Mouse (Mus musculus): ENCODE measurements around the gene Sema4d.

The Sema4d gene

GRCm38 (mm10) chr13:51731474-51731873, 62.1 kb downstream of the Sema4d start:
- in situ Hi-C loops (cut with MboI, MseI), result no loop called here

GRCm38 (mm10) chr13:51729887-51730361, 63.6 kb downstream of the Sema4d start:
- in situ Hi-C loops (cut with MboI, MseI), result loop anchor here (5.0 kb wide), 2 partner anchors 52 to 82 kb away; no protein-coding TSS in a partner anchor

- in situ Hi-C loops (cut with MboI, MseI), result loop anchor here (5.0 kb wide), 2 partner anchors 55 to 85 kb away; no protein-coding TSS in a partner anchor
Measured at GRCm38 (mm10) chr13:51727364-51727763, 66.2 kb downstream of the Sema4d start.

GRCm38 (mm10) chr13:51725926-51726574, 67.5 kb downstream of the Sema4d start:
- in situ Hi-C loops (cut with MboI, MseI), result loop anchor here (5.0 kb wide), 2 partner anchors 56 to 86 kb away; no protein-coding TSS in a partner anchor

GRCm38 (mm10) chr13:51725446-51725845, 68.1 kb downstream of the Sema4d start:
- in situ Hi-C loops (cut with MboI, MseI), result loop anchor here (5.0 kb wide), 2 partner anchors 57 to 87 kb away; no protein-coding TSS in a partner anchor

- in situ Hi-C loops (cut with MboI, MseI), result no loop called here
Measured at GRCm38 (mm10) chr13:51724566-51724965, 69.0 kb downstream of the Sema4d start.

GRCm38 (mm10) chr13:51723114-51723513, 70.4 kb downstream of the Sema4d start:
- in situ Hi-C loops (cut with MboI, MseI), result no loop called here

GRCm38 (mm10) chr13:51720556-51720955, 73.0 kb downstream of the Sema4d start:
- in situ Hi-C loops (cut with MboI, MseI), result no loop called here

- in situ Hi-C loops (cut with MboI, MseI), result no loop called here
Measured at GRCm38 (mm10) chr13:51719256-51719655, 74.3 kb downstream of the Sema4d start.

GRCm38 (mm10) chr13:51716350-51717263, 76.9 kb downstream of the Sema4d start:
- in situ Hi-C loops (cut with MboI, MseI), result no loop called here

- in situ Hi-C loops (cut with MboI, MseI), result no loop called here
Measured at GRCm38 (mm10) chr13:51712022-51712421, 81.5 kb downstream of the Sema4d start.

- in situ Hi-C loops (cut with MboI, MseI), result no loop called here
Measured at GRCm38 (mm10) chr13:51710738-51711137, 82.8 kb downstream of the Sema4d start.

GRCm38 (mm10) chr13:51705882-51706854, 87.4 kb downstream of the Sema4d start:
- in situ Hi-C loops (cut with MboI, MseI), result no loop called here

GRCm38 (mm10) chr13:51703893-51704292, 89.7 kb downstream of the Sema4d start:
- in situ Hi-C loops (cut with MboI, MseI), result no loop called here

GRCm38 (mm10) chr13:51698318-51698717, 95.2 kb downstream of the Sema4d start:
- in situ Hi-C loops (cut with MboI, MseI), result loop anchor here (10.0 kb wide), 1 partner anchor 1546 kb away; no protein-coding TSS in a partner anchor

- in situ Hi-C loops (cut with MboI, MseI), result loop anchor here (10.0 kb wide), 1 partner anchor 1547 kb away; no protein-coding TSS in a partner anchor
Measured at GRCm38 (mm10) chr13:51697897-51698296, 95.7 kb downstream of the Sema4d start.

- in situ Hi-C loops (cut with MboI, MseI), result loop anchor here (10.0 kb wide), 1 partner anchor 1547 kb away; no protein-coding TSS in a partner anchor
Measured at GRCm38 (mm10) chr13:51697455-51697854, 96.1 kb downstream of the Sema4d start.

- in situ Hi-C loops (cut with MboI, MseI), result loop anchor here (10.0 kb wide), 1 partner anchor 1548 kb away; no protein-coding TSS in a partner anchor
Measured at GRCm38 (mm10) chr13:51696481-51696880, 97.1 kb downstream of the Sema4d start.

- in situ Hi-C loops (cut with MboI, MseI), result no loop called here
Measured at GRCm38 (mm10) chr13:51688688-51689087, 104.9 kb downstream of the Sema4d start.

GRCm38 (mm10) chr13:51686966-51687365, 106.6 kb downstream of the Sema4d start:
- in situ Hi-C loops (cut with MboI, MseI), result no loop called here
